Mouse (Mus musculus) mouse trophoblast stem cell (cell line): ENCODE data around the gene Zfp358.

Experiments
- in situ Hi-C, 2 experiments: fragments of 300-500 bp; cut with MseI, MboI; formaldehyde crosslinking; loops; 2 replicates in 1 of 2; 3 replicates in 1 of 2; pipeline ENCODE4 v1.15.1; 2025

Zfp358 gene

DNA sequence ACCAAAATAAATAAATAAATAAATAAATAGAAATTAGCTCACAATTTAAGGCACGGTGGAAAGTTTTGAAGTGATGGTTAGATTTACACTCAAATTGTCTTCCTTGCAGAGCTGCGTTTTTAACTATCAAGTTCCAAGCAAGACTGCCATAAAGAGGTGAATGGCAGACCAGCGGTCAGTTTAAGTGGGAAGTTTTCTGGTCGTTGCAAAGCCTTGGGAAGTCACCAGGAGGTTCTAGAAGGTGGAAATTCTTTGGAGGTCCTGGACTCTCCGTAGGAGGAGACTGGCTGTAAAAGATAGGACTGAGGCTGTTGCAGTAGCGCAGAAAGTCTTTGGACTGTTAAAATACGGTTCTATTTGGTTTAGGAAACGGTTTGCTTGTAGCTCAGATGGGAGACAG, 6.8 kb downstream of the Zfp358 start:
- in situ Hi-C loops: no loop called here

DNA sequence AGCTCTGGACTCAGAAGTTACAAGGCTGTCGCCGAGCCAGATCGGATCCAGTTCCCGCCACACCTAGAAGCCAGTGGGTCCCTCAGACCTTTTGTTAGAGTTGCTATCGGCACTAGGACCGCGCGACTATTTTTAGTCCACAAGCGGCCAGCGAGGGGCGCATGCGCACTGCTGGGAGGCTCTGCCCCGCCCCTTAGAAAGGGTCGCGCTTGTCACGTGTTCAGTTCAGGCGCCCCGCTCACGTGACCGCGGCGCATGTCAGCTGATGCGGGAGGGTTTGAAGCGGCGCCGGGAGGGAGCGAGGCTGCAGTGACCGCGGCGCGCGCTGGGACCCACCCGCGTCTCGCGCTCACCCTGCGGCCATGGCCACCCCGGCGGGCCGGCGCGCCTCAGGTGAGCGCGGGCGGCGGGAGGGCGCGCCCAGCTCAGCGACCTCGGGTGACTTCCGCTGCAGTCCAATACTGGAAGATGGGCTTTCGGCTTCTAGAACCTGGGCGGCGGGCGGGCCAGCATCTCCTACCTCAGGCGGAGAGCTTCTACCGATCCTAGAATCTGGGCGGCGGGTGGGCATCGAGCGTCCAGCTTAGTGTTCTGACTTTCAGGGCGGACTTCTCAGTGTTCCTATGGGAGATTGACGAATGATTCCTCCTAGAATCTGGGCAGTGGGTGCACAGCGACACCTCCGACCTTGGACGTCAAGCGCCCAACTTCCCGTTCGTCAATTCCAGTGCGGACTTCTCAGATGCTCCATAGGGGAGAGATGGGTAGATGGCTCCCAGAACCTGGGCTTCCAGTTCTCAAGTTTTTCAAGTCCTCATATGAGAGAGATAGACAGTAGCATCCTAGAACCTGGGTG, 7.5 kb downstream of the Zfp358 start, which contains the start of gene Mcoln1:
TSS of gene Mcoln1 (plus strand) at position 223 of the 856 bp plus-strand sequence.
- in situ Hi-C loops: no loop called here

DNA sequence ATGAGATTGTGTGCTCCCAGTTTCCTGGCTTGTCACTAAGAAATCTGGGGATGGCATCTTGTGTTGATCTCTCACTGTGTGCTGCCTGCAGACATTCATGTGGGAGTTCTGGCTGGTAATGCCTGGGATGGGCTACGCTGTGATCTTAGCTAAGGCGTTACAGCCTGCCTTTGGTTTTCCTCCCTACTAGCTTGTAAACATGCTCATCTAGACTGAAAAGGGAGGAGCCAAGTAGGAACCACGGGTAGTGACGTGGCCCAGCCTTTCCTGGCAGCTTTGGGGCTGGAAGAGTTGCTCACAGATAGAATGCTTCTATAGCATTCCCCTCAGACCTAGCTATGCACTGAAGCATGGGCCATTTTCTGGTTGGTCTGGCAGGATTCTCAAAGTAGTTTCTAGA, 9.3 kb downstream of the Zfp358 start:
- in situ Hi-C loops: no loop called here

DNA sequence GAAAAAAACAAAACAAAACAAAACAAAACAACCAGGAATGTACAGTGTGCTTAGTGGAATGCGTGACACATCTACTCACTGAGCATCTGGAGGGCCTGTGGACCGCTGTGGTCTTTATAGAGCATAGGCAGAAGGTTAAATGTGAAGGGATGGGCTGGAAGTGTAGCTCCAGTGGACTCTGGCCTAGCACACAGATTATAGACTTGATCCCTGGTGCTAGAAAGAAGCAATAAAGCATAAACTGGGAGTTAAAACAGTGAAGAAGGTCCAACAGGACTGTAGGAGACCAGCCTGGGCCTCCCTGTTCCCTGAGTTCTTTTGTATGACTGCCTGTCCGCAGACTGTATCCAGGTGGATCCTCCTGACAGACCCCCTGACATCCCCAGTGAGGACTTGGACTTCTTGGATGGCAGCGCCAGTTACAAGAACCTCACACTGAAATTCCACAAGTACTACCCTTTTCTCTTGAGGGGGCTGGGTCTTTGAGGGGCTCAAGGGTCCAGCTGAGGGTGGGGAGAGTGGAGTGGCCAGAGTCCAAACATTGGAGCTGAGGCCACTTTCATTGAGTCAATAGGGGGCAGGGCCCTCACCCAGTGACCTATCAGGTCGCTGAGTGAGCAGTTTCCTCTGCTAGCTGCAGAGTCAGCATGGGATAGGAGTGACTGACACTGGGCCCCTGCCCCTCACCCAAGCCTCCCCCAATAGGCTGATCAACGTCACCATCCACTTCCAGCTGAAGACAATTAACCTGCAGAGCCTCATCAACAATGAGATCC, 15.2 kb downstream of the Zfp358 start:
- in situ Hi-C loops: no loop called here

DNA sequence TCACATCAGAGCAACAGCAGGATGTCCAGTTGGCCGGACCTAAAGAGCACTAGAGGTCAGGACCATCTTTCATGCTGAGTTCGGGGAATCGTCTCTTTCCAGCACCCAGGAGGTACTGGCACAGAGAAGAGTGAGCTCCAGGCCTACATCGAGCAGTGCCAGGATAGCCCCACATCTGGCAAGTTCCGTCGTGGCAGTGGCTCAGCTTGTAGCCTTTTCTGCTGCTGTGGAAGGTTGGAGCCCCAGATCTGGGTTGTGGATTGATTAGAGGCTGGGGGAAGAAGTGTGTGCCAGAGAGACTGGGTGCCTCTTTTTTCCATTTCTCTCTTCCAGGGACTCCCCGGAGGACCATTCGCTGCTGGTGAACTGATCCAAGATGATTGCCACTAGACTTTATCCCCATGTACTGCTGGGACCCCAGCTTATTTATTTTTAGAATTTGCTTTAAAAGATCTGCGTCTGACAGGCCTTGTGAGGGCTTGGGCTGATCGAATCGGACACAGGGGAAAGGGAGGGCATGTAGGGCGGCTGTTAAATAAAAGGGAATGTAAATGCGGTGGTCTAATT, 21.8 kb downstream of the Zfp358 start:
- in situ Hi-C loops: no loop called here

DNA sequence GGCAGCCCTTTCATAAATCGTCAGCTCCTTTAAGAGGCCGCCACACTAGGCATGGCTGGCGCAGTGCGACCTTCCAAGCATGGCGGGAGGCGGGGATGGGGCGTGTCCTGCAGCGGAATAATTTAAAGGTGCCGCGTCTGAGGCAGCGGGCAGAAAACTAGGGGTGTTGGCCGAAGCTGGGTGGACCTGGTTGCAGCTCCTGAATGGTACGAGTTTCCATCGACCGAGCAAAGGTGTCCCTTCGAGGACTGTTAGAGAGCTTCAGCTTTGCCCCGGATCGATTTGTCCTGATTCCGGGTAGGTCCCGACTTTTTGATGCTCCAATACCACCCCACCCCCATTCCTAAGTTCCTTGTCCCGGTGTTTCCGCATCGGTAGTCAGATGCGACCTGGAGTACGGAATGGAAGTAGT, 22.3 kb downstream of the Zfp358 start, which contains the start of gene Pnpla6:
TSS of gene Pnpla6 (plus strand) at position 125 of the 412 bp plus-strand sequence.
- in situ Hi-C loops: no loop called here

DNA sequence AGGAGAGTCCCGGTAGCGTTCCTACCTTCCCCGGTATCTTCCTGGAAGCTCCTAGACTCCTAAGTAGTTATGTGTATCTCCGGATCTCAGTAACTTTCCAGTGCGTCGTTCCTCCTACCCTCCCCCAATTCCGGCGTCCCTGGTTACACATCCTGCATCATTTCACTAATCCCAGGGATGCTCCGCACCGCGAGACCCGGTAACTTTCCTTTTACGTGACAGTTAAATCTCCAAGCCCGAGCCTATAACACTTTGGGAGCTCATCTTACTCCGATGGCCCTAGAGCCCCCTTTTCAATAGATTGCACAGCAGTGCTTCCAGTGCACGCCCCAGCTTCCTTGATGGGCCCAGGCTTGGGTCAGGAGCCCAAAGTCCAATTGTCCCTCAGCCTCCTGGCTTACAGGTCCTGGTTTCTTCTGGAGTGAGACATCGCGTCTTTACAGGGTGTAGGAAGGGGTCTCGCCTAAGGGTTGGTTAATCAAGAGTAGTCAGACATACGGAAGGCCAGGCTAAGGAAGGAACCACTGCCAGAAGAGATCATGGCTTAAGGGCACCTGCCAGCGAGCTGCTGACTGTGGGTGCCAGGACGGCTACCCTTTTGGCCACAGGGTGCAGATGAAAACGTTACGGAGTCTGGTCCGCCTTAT, 23.0 kb downstream of the Zfp358 start:
- in situ Hi-C loops: no loop called here

DNA sequence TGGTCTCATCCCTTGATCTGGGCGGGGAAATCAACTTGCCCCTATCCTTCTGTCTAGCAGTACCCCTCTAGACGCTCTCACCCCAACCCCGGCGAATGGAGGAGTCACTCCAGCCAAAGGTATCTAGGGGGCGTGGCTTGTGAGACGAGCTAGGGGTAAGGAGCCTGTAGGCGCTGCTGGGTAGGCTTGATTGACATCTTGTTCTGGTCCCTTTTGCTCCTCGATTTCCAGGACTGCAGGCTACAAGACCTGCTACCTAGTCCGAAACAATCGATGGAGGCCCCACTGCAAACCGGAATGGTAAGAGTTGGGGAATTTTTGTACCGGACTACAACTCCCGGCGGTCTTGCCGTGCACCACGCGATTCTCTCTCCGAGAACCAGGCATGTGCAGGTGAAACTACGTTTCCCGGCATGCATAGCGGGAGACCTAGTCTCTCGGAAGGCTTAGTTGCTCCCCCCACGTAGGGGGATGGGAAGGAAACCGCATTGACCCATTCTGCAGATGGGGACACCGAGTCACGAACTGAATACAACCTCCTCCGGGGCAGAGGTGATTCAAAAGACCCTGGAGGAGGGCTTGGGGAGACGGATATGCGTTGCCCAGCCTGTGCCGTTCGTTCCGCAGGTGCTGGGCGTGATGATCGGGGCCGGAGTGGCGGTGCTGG, 23.6 kb downstream of the Zfp358 start:
- in situ Hi-C loops: no loop called here

DNA sequence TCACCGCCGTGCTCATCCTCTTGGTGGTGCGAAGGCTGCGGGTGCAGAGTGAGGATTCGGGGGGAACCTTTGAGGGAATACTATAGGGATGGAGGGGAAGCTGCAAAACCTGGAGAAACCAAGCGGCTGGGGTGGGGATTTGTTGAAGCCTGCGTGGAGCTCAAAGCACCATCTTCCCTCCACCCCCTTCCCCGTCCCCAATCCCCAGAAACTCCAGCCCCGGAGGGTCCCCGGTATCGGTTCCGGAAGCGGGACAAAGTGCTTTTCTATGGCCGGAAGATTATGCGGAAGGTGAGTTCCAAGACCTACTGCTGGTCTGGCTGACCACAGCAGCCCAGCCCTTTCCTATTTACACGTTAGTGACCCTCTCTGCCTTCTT, 24.2 kb downstream of the Zfp358 start:
- in situ Hi-C loops: no loop called here

DNA sequence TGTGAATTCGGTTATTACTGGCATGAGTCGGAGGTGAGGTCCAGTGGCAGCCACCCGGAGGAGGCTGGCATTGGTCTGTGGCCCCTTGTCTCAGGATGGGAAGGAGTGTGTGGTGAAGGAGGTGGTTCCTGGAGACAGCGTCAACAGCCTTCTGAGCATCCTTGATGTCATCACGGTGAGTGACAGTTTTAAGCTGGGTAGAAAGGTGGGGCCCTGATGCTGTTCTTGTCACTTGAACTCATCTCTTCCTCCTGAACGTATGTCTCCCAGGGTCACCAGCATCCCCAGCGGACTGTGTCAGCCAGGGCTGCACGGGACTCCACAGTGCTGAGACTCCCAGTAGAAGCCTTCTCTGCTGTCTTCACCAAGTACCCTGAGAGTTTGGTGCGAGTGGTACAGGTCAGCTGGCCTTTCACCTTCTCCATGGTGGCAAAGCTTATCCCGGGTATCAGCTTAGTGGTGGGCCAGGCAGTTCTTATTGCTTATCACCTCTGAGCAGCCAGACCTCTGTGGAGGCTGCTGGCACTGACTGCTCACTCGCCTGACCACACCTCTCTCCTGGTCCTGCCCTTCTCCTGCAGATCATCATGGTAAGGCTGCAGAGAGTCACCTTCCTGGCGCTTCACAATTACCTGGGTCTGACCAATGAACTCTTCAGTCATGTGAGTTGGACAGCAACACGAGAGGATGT, 29.2 kb downstream of the Zfp358 start:
- in situ Hi-C loops: no loop called here

DNA sequence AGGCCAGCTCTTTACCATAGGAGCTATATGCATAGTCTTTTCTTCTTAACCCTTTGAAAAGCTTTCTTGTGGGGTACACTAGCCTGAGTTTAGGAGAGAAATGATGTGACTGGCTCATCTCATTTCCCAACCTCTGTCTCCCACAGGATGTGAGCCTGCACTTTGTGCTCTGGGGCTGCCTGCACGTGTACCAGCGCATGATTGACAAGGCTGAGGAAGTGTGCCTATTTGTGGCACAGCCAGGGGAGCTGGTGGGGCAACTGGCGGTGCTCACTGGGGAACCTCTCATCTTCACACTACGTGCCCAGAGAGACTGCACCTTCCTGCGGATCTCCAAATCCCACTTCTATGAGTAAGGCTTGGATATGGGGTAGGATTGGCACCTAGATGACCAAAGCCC, 37.9 kb downstream of the Zfp358 start:
- in situ Hi-C loops: no loop called here

DNA sequence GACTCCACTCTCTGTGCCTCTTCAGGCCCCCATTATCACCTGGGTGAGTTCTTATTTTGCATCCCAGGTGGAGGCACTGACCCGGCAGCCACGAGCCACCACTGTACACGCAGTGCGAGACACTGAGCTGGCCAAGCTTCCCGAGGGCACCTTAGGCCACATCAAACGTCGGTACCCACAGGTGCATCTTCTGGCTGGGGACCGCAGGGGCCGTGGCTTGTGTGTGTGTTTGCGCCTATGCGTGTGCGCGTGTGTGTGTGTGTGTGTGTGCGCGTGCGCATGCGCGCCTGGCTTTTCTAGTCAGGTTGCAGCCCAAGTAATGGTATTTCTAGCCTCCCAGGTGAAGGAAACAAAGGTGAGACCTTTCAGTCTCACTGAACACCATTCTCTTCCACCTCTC, 39.0 kb downstream of the Zfp358 start:
- in situ Hi-C loops: no loop called here

DNA sequence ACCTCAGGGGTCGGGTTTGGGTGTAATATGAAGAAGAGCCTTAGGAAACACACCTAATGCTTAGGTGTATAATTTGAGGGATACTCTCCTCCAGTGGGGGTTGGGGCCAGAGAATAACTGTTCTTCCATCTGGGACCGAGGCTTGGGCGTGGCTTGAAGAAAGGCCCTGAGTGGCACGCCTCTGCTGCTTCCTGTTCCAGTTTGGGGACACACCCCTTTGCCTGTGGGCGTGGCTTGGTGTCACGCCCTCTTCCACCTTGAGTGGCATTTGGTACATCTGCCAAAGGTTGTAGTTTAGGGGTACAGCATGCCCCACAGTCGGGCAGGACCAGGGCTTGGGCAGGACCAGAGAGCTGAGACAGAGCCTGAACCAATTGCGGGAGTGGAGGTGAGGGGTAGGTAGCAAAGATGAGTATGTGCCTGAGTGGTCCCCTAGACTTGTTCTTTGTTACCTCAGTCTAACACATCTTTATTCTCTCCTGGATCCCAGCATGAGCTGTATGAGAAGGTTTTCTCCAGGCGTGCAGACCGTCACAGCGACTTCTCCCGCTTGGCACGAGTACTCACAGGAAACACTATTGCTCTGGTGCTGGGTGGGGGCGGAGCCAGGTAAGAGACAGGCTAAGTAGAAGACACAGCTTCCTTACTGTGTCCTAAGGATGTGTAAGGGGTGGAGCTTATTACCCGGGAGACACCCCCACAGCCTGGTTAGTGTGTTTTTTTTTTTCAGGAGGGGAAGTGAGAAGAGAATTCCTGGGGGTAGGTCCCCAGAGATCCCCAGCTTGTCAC, 43.3 kb downstream of the Zfp358 start:
- in situ Hi-C loops: no loop called here

DNA sequence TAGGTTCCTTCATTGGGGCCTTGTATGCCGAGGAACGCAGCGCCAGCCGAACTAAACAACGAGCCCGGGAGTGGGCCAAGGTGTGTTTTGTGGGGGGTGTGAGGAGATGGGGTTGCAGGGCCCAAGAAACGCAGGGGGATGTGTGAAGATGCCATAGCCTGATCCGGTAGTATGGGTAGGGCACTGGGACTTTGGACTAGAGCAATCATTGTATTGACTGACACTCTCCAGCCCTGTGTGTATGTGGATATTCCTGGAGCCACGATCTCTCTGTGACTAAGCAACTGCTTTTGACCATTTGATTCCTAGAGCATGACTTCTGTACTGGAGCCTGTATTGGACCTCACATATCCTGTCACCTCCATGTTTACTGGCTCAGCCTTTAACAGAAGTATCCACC, 44.0 kb downstream of the Zfp358 start:
- in situ Hi-C loops: no loop called here

DNA sequence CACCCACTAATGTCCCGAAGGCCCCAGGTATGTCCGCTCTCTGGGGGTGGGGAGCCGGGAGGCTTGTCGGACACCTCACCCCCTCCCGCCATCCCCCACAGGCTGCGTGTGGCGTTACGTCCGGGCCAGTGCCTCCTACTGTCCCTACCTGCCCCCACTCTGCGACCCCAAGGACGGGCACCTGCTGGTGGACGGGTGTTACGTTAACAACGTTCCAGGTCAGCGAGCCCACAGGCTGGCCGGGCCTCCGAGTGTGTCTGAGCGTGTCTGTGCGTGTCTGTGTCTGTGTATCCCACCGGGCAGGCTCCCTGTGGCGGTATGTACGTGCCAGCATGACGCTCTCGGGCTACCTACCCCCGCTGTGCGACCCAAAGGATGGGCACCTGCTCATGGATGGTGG, 44.7 kb downstream of the Zfp358 start:
- in situ Hi-C loops: no loop called here

DNA sequence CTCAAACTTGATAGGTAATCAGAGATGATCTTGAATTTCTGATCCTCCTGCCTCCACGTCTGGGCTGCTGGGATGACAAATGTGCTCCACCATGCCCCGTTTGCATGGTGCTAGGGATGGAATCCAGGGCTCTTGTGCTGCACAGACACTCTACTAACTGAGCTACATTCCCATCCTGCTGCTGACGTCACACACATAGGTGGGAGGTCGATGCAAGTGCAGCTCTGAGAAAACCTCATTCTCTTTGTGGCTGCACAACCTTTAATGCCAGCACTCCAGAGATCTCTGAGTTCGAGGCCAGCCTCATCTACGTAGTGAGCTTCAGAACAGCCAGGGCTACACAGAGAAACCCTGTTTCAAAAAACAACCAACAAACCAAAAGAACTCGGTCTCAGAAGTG, 46.2 kb downstream of the Zfp358 start:
- in situ Hi-C loops: no loop called here

DNA sequence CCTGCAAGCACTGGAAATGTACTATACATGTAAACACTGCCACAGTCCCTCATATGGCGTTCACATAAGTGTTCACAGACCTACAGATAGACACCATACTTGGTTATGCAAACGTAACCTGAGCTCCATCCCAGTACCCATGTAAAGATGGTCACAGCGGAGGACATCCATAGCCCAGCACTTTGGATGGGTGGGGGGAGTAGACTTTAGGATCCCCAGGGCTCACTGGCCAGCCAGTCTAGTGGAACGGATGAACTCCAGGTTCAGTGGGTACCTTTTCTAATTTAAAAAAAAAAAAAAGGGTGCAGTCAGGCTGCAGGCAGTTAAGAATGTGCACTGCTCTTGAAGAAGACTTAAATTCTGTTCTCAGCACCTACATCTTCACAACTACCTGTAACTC, 47.1 kb downstream of the Zfp358 start:
- in situ Hi-C loops: no loop called here

DNA sequence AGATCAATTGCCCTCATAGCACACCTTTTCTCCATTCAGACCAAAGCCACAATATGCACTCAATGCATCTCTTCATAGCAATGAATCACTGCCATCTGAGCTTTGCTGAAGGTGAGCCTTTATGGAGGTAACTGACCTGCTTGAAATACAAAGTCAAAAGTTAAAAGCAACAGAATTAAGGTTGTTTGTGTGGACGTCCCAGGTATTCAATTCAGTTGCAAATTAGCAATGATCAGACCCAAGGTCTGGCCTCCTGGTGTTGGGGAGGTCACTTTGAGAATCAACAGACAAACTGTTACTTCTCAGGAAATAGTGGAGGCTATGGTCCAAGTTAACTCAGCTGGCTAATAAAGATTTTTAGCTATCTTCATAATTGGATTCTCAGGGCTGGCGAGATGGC, 53.6 kb downstream of the Zfp358 start:
- in situ Hi-C loops: loop anchor here in 1 of 2 experiments (5.0 kb wide), 1 partner anchor 51 kb away; no protein-coding TSS in a partner anchor
